Mouse (Mus musculus) CH12.LX (cell line): ENCODE data around the gene Pla2r1. TPM values are rescaled to one million over a fixed set of nuclear protein-coding genes. Genes with fewer than 3 reads are reported as not detected.

Source experiments
- DNase-seq: peaks from one replicate; pipeline ENCODE4 v3.0.0-alpha.2; 2013; ENCODE audit errors: extremely low read depth
- H3K27ac ChIP-seq: 2 replicates; pipeline ENCODE4 v1.5.1; 2012; ENCODE audit warnings: low read depth, mild to moderate bottlenecking, control low read depth, moderate library complexity; ENCODE audit not compliant: insufficient read depth
- H3K27me3 ChIP-seq: replicated peaks from 2 replicates; pipeline ENCODE3; 2012; ENCODE audit warnings: inconsistent platforms
- H3K36me3 ChIP-seq, 2 experiments: replicated peaks in 1 of 2; 2 replicates each; pipeline versions ENCODE3 to v1.6.1; 2012; ENCODE audit warnings: inconsistent platforms in 1 of 2, low read length in 1 of 2, mild to moderate bottlenecking in 1 of 2, mixed read lengths in 1 of 2, moderate library complexity in 1 of 2; ENCODE audit not compliant: control insufficient read depth in 1 of 2, insufficient read depth in 1 of 2
- H3K4me1 ChIP-seq, 2 experiments: 2 replicates each; pipeline ENCODE4 v1.6.1; 2012; ENCODE audit warnings: inconsistent platforms in 1 of 2, moderate library complexity in 1 of 2; ENCODE audit not compliant: insufficient read depth in 2 of 2, control insufficient read depth in 1 of 2
- H3K4me2 ChIP-seq: 2 replicates; pipeline ENCODE4 v1.6.1; 2012; ENCODE audit warnings: low read depth, mild to moderate bottlenecking, control low read depth; ENCODE audit not compliant: poor library complexity, insufficient read depth, severe bottlenecking
- H3K4me3 ChIP-seq, 3 experiments: fragments of 150-350 bp in 1 of 3; sonication (generic) in 1 of 3; replicated peaks in 1 of 3; 2 replicates each; pipeline versions ENCODE3 to v1.5.1; 2011 to 2012; ENCODE audit warnings: low read depth in 2 of 3, low read length in 2 of 3, mild to moderate bottlenecking in 2 of 3, moderate library complexity in 2 of 3, control low read depth in 1 of 3, improper control_type of control experiment in 1 of 3, inconsistent platforms in 1 of 3, mixed read lengths in 1 of 3; ENCODE audit not compliant: poor library complexity in 1 of 3
- H3K79me2 ChIP-seq: replicated peaks from 2 replicates; pipeline ENCODE4 v1.6.1; 2012; ENCODE audit warnings: mild to moderate bottlenecking, moderate library complexity; ENCODE audit not compliant: control insufficient read depth, poor library complexity, insufficient read depth, severe bottlenecking; ENCODE audit errors: extremely low read depth
- H3K9ac ChIP-seq: 2 replicates; pipeline ENCODE4 v1.6.1; 2012; ENCODE audit warnings: low read depth, mild to moderate bottlenecking, control low read depth, moderate library complexity; ENCODE audit not compliant: insufficient read depth
- H3K9me3 ChIP-seq: replicated peaks from 2 replicates; pipeline ENCODE3; 2012; ENCODE audit warnings: low read length, inconsistent platforms, mixed read lengths
- BHLHE40 ChIP-seq: IDR thresholded peaks from 2 replicates; pipeline ENCODE4 v1.6.1; 2011; ENCODE audit warnings: mild to moderate bottlenecking, low read depth, low read length, improper control_type of control experiment
- CHD1 ChIP-seq: IDR thresholded peaks from 2 replicates; pipeline ENCODE4 v1.6.1; 2012; ENCODE audit warnings: low read depth, low read length, improper control_type of control experiment, inconsistent platforms
- CHD2 ChIP-seq: IDR thresholded peaks from 2 replicates; pipeline ENCODE4 v1.6.1; 2011; ENCODE audit warnings: low read length, improper control_type of control experiment
- CTCF ChIP-seq, 2 experiments: IDR thresholded peaks in 1 of 2; conservative IDR thresholded peaks in 1 of 2; 2 replicates each; pipeline ENCODE4 v1.5.1; 2011 to 2012; ENCODE audit warnings: low read depth in 2 of 2, low read length in 2 of 2, improper control_type of control experiment in 1 of 2, inconsistent platforms in 1 of 2, mild to moderate bottlenecking in 1 of 2, moderate library complexity in 1 of 2
- EP300 ChIP-seq: IDR thresholded peaks from 2 replicates; pipeline ENCODE4 v1.6.1; 2011; ENCODE audit warnings: low read length, improper control_type of control experiment
- ETS1 ChIP-seq: conservative IDR thresholded peaks from 2 replicates; pipeline ENCODE4 v1.6.1; 2012; ENCODE audit warnings: low read depth, mild to moderate bottlenecking, inconsistent platforms, low read length, improper control_type of control experiment, moderate library complexity
- GABPA ChIP-seq: IDR thresholded peaks from 2 replicates; pipeline ENCODE4 v1.6.1; 2012; ENCODE audit warnings: low read depth, low read length, improper control_type of control experiment, inconsistent platforms; ENCODE audit not compliant: insufficient replicate concordance
- HCFC1 ChIP-seq: IDR thresholded peaks from 2 replicates; pipeline ENCODE4 v1.6.1; 2012; ENCODE audit warnings: low read depth, mild to moderate bottlenecking, inconsistent platforms, low read length, improper control_type of control experiment
- IRF4 ChIP-seq: IDR thresholded peaks from 2 replicates; pipeline ENCODE4 v1.6.1; 2014; ENCODE audit warnings: low read depth, mild to moderate bottlenecking, inconsistent platforms, low read length, improper control_type of control experiment
- JUND ChIP-seq: conservative IDR thresholded peaks from 2 replicates; pipeline ENCODE4 v1.6.1; 2011; ENCODE audit warnings: low read depth, low read length, improper control_type of control experiment
- KAT2A ChIP-seq: IDR thresholded peaks from 2 replicates; pipeline ENCODE4 v1.6.1; 2012; ENCODE audit warnings: low read length, improper control_type of control experiment, inconsistent platforms; ENCODE audit not compliant: insufficient replicate concordance
- MAFK ChIP-seq: IDR thresholded peaks from 2 replicates; pipeline ENCODE4 v1.6.1; 2011; ENCODE audit warnings: low read length, improper control_type of control experiment; ENCODE audit not compliant: insufficient replicate concordance
- MAX ChIP-seq: IDR thresholded peaks from 2 replicates; pipeline ENCODE4 v1.6.1; 2011; ENCODE audit warnings: low read length, improper control_type of control experiment
- MEF2A ChIP-seq: IDR thresholded peaks from 2 replicates; pipeline ENCODE4 v1.6.1; 2014; ENCODE audit warnings: low read depth, mild to moderate bottlenecking, inconsistent platforms, low read length, improper control_type of control experiment, borderline replicate concordance
- MXI1 ChIP-seq: IDR thresholded peaks from 2 replicates; pipeline ENCODE4 v1.6.1; 2011; ENCODE audit warnings: mild to moderate bottlenecking, low read depth, low read length, improper control_type of control experiment
- MYC ChIP-seq: IDR thresholded peaks from 2 replicates; pipeline ENCODE4 v1.6.1; 2011; ENCODE audit warnings: low read depth, mild to moderate bottlenecking, improper control_type of control experiment, low read length
- NELFE ChIP-seq: IDR thresholded peaks from 2 replicates; pipeline ENCODE4 v1.6.1; 2011; ENCODE audit warnings: low read depth, low read length, improper control_type of control experiment
- PAX5 ChIP-seq: IDR thresholded peaks from 2 replicates; pipeline ENCODE4 v1.6.1; 2012; ENCODE audit warnings: low read length, inconsistent platforms, mixed read lengths
- POLR2A ChIP-seq: IDR thresholded peaks from 2 replicates; pipeline ENCODE4 v1.6.1; 2011; ENCODE audit warnings: low read depth, mild to moderate bottlenecking, improper control_type of control experiment, low read length
- RAD21 ChIP-seq: IDR thresholded peaks from 2 replicates; pipeline ENCODE4 v1.6.1; 2011; ENCODE audit warnings: low read depth, mild to moderate bottlenecking, low read length, improper control_type of control experiment, moderate library complexity
- TBP ChIP-seq: conservative IDR thresholded peaks from 2 replicates; pipeline ENCODE4 v1.6.1; 2011; ENCODE audit warnings: low read depth, low read length, improper control_type of control experiment
- TCF12 ChIP-seq: IDR thresholded peaks from 2 replicates; pipeline ENCODE4 v1.6.1; 2014; ENCODE audit warnings: low read depth, mild to moderate bottlenecking, inconsistent platforms, low read length, improper control_type of control experiment
- ZC3H11A ChIP-seq: IDR thresholded peaks from 2 replicates; pipeline ENCODE4 v1.6.1; 2012; ENCODE audit warnings: low read depth, mild to moderate bottlenecking, inconsistent platforms, low read length, improper control_type of control experiment
- ZKSCAN1 ChIP-seq: IDR thresholded peaks from 2 replicates; pipeline ENCODE4 v1.6.1; 2012; ENCODE audit warnings: low read depth, inconsistent platforms, low read length, improper control_type of control experiment, borderline replicate concordance
- ZMIZ1 ChIP-seq: IDR thresholded peaks from 2 replicates; pipeline ENCODE4 v1.6.1; 2012; ENCODE audit warnings: low read depth, mild to moderate bottlenecking, inconsistent platforms, low read length, improper control_type of control experiment
- dilution Hi-C: fragments of 300-500 bp; cut with MboI; formaldehyde crosslinking; loops from 2 replicates; pipeline ENCODE4 v1.14.3; 2020; ENCODE audit warnings: low sequenced_read_pairs; ENCODE audit not compliant: extremely low pct_unique_long_range_greater_than_20kb, extremely low pct_ligation_motif_present
- in situ Hi-C: fragments of 300-500 bp; cut with MboI; formaldehyde crosslinking; loops from 3 replicates; pipeline ENCODE4 v1.14.3; 2019; ENCODE audit warnings: low sequenced_read_pairs, low pct_ligation_motif_present, low pct_unique_long_range_greater_than_20kb, mixed read lengths
- polyA plus RNA-seq: library from polyadenylated mRNA; unstranded; fragments of >175 nt; gene quantifications from 2 replicates; pipeline ENCODE4 v1.2.1, GENCODE M21; 2012; ENCODE audit warnings: low read depth; ENCODE audit not compliant: insufficient read length
- total RNA-seq, 2 experiments: library from RNA; depleted of rRNA; stranded (reverse); fragments of 300-350 nt in 1 of 2; fragments of >200 nt in 1 of 2; gene quantifications; 2 replicates each; pipeline ENCODE4 v1.2.3; 2012 to 2014

Gene Pla2r1
- total and polyA plus RNA-seq, 3 experiments: not detected

DNA sequence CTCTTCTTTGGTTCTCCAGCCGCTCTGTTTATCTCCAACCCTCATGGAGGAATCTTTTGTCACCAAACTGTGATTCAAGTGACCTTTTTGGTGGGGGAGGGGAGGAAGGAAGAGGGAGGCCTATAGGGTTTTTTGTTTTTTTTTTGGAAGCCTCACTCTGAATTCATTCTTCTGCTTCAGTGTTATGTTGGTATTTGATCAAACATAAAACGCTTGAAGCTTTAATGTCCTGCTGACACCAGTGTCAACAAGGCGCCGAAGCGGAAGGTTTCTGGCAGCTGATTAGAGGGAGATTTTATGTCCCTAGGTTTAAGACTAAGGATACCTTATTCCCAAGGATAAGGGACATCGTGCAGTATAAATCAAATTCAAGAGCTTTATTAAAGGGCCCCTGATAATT, 143.9 kb downstream of the Pla2r1 start:
- Histone ChIP-seq H3K79me2 (no peaks in the 10 kb centered on the region), H3K4me2 (no peak overlapping the region), H3K36me3 (no peaks in the 10 kb centered on the region), H3K9me3 (no peaks in the 10 kb centered on the region)
- in situ Hi-C loops: loop anchor here (25.0 kb wide), 1 partner anchor 172 kb away; no protein-coding TSS in a partner anchor
- dilution Hi-C loops: no loop called here
- TF ChIP-seq BHLHE40 (no peak), ZKSCAN1 (no peak), KAT2A (no peak), TBP (no peak), NELFE (no peak), MEF2A (no peak)
- TF ChIP-seq, all 38 proteins: peak for 0
- Histone ChIP-seq H3K9ac (no peak overlapping the region), H3K27me3 (no peaks in the 10 kb centered on the region), H3K4me3 (no peak overlapping the region), H3K27ac (no peak overlapping the region), H3K4me1 (no peaks in the 10 kb centered on the region; a peak in 2 of 4 replicates)
- no peak for DNase-seq

DNA sequence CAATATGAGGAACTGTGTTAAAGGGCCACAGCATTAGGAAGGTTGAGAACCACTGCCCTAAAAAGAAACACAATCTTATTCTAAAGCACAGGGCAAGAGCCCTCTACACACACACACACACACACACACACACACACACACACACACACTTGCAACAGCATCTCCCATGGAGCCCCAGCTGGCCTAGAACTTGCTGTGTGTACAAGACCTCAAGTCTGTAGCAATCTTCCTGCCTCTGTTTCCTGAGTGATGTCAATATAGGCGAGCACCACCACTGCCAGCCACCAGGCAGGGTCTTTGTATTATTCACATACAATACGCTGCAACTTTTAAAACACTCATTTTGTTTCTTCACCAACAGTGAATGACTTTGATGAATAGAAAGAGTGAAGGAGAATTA, 145.7 kb downstream of the Pla2r1 start:
- Histone ChIP-seq H3K4me1 (no peaks in the 10 kb centered on the region; a peak in 2 of 4 replicates), H3K4me2 (no peak overlapping the region), H3K36me3 (no peaks in the 10 kb centered on the region), H3K27ac (no peak overlapping the region), H3K4me3 (no peak overlapping the region), H3K27me3 (no peaks in the 10 kb centered on the region), H3K9ac (no peak overlapping the region), H3K9me3 (no peaks in the 10 kb centered on the region), H3K79me2 (no peaks in the 10 kb centered on the region)
- dilution Hi-C loops (no loop called here), in situ Hi-C loops (loop anchor here (25.0 kb wide), 1 partner anchor 170 kb away; no protein-coding TSS in a partner anchor)
- DNase-seq: no peak
- TF ChIP-seq ETS1: no peak
- no peak for TF ChIP-seq POLR2A
- TF ChIP-seq GABPA: no peak
- no peak for TF ChIP-seq RAD21

DNA sequence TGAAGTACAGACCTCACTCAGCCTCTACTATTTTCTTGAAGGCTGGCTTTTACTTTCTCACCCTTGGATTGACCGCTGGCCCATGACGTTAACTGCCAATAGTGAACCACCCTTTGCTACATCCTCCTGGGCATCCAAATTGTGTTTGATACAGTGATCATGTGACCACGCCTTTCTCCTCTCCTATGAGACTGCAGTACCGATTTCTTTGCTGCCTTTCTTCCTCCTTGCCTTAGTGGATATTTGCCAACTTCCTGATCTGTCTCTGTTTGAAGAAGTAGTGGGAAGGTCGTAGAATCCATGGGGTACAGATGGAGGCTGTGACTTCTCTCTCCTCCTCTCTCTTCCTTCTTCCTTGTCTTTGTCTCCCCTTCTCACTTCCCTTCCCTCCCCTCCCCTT, 147.7 kb downstream of the Pla2r1 start:
- peaks cover 0 to 2% of the 10 kb centered on the region in 2 experiments; a peak in 2 of 4 replicates for H3K4me1 ChIP-seq
- H3K79me2 ChIP-seq: no peaks in the 10 kb centered on the region
- no peak overlapping the region for H3K4me2 ChIP-seq
- no peaks in the 10 kb centered on the region for H3K27me3 ChIP-seq
- no peak overlapping the region for H3K27ac ChIP-seq
- H3K9ac ChIP-seq: no peak overlapping the region
- dilution Hi-C loops (no loop called here), in situ Hi-C loops (loop anchor here (25.0 kb wide), 1 partner anchor 168 kb away; no protein-coding TSS in a partner anchor)
- H3K36me3 ChIP-seq: no peaks in the 10 kb centered on the region
- no peaks in the 10 kb centered on the region for H3K9me3 ChIP-seq
- TF ChIP-seq ZMIZ1 (no peak), HCFC1 (no peak), TCF12 (no peak), MAFK (no peak), JUND (no peak), CHD2 (no peak), MXI1 (no peak), ZC3H11A (no peak), MAX (no peak), NELFE (no peak), CHD1 (no peak), MYC (no peak), PAX5 (no peak), EP300 (no peak), IRF4 (no peak), BHLHE40 (no peak), CTCF (conservative IDR thresholded peaks at IDR 0.05 in 1 of 2, IDR thresholded peaks at IDR 0.05 in 1 of 2; ENCODE audit: low read depth in 2 of 2, low read length in 2 of 2) (no peak)
- no peak overlapping the region for H3K4me3 ChIP-seq
- DNase-seq: no peak
